Mouse (Mus musculus) testis, adult 2 months (tissue): Measurements from ENCODE around the gene Ccdc13. TPM values are rescaled to one million over a fixed set of nuclear protein-coding genes. Genes with fewer than 3 reads are reported as not detected.

Experiments
- H3K27ac ChIP-seq: fragments of 200-500 bp; 2 replicates; pipeline ENCODE4 v1.5.1; 2012; ENCODE audit warnings: low read depth, low read length; ENCODE audit not compliant: control insufficient read depth, insufficient read depth
- H3K27me3 ChIP-seq: fragments of 200-500 bp; 2 replicates; pipeline ENCODE4 v1.6.1; 2012; ENCODE audit warnings: mild to moderate bottlenecking, low read length, moderate library complexity; ENCODE audit not compliant: control insufficient read depth, insufficient read depth
- H3K36me3 ChIP-seq: fragments of 200-500 bp; 2 replicates; pipeline ENCODE4 v1.6.1; 2012; ENCODE audit warnings: mild to moderate bottlenecking, low read length; ENCODE audit not compliant: control insufficient read depth, insufficient read depth
- H3K4me1 ChIP-seq: fragments of 200-500 bp; 2 replicates; pipeline ENCODE4 v1.6.1; 2012; ENCODE audit warnings: low read length; ENCODE audit not compliant: control insufficient read depth, insufficient read depth
- H3K4me3 ChIP-seq: fragments of 200-500 bp; 2 replicates; pipeline ENCODE4 v1.5.1; 2012; ENCODE audit warnings: low read depth, mild to moderate bottlenecking, low read length, moderate library complexity, mixed read lengths; ENCODE audit not compliant: control insufficient read depth
- CTCF ChIP-seq: fragments of 200-500 bp; IDR thresholded peaks from 2 replicates; pipeline ENCODE4 v1.5.1; 2012; ENCODE audit warnings: low read depth, mild to moderate bottlenecking, inconsistent platforms, low read length, moderate library complexity; ENCODE audit not compliant: control insufficient read depth, insufficient read depth, insufficient replicate concordance
- POLR2A ChIP-seq: fragments of 200-500 bp; IDR thresholded peaks from 2 replicates; pipeline ENCODE4 v1.6.1; 2012; ENCODE audit warnings: low read depth, mild to moderate bottlenecking, inconsistent platforms, low read length, moderate library complexity; ENCODE audit not compliant: control insufficient read depth
- polyA plus RNA-seq: library from polyadenylated mRNA; depleted of rRNA; stranded (reverse); fragments of >200 nt; gene quantifications from 2 replicates; pipeline ENCODE4 v1.2.3, GENCODE M21; 2012

The Ccdc13 gene
- polyA plus RNA-seq, 1 experiment: 109 TPM

DNA sequence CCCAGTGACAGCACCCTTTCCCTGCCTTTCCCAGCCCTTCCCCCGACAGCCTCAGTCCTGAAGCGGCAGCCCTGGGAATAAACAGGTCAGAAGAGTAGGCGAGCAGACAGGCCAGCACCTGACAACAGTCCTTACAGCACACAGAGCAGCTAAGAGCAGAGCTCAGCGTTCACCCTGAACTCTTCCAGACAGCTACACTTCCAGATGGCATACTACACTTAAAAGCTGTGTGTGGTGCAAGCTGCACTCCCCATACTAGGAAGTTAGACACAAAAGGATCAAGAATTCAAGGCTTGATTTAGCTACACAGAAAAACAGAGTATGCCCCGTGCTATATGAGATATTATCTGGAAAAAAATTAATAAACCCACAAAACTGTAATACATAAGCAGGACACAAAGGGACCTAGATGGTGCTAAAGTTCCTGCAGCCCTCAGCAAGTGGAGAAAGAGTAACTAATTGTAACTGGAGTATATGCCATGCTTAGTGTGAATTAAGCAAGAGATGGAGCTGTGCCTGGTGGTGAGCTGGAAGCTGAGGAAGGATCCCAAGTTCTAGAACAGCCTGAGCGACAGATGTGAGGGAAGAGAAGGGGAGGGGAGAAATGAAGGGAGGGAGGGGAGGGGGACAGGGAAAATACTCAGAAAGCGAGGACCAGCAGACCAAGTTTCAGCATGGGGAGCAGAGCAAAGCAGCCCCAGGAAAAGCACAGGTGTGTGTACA, 9.8 kb downstream of the Ccdc13 start:
- Histone ChIP-seq H3K4me1 (no peaks in the 10 kb centered on the region), H3K4me3 (no peak overlapping the region), H3K27me3 (no peaks in the 10 kb centered on the region), H3K27ac (no peak overlapping the region), H3K36me3 (peaks cover 2% of the 10 kb centered on the region; the same call in 1 of the 2 replicates)
- no peak for TF ChIP-seq CTCF
- TF ChIP-seq POLR2A: no peak

DNA sequence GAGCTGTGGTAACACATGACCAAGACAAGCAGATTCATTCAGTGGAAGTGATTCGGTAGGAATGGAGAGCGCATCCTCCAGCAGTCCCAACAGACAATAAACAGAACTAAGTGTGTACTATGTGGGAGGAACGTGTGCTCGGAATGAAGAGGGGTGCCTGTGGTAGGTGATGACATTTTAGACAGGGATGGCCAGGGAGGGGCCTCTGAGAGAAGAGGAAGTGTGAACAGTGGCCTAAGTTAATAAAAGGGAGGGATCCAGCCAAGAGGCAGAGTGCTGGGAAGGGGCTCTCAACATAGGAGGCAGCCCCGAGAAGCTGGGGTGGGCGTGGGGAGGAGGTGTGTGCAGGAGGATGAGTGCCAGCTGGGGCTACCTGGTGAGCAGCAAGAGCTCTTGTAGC, 10.9 kb downstream of the Ccdc13 start:
- Histone ChIP-seq H3K36me3 (peaks cover 2% of the 10 kb centered on the region; the same call in 1 of the 2 replicates), H3K27me3 (no peaks in the 10 kb centered on the region), H3K4me1 (no peaks in the 10 kb centered on the region), H3K27ac (no peak overlapping the region), H3K4me3 (no peak overlapping the region)
- TF ChIP-seq CTCF (no peak), POLR2A (no peak)

DNA sequence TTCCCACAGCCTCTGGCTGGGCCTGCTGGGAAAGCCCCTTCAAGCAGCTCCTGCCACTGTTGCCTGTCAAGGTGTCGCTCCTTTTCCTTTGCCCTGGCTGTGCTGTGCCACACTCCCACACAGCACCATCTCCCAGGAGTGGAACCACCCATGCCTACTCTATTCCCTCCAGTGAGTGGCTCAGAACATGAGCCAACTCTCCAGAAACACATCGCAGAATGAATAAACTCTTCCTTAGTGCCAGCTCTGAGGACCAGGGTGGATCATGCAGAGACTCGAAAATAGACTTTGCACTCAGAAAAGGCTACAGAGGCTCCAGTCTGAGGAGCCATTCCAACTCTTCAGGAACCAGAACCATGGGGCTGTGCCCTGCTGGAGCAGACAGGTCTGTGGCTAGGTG, 12.9 kb downstream of the Ccdc13 start:
- H3K36me3 ChIP-seq: 0 out of 2 replicates have a peak, but pooled peaks cover 2% of the 10 kb centered on the region
- TF ChIP-seq CTCF (no peak), POLR2A (no peak)
- H3K4me3 ChIP-seq: no peak overlapping the region
- H3K4me1 ChIP-seq: no peaks in the 10 kb centered on the region; the same call in 1 of the 2 replicates
- no peak overlapping the region for H3K27ac ChIP-seq
- H3K27me3 ChIP-seq: no peaks in the 10 kb centered on the region

DNA sequence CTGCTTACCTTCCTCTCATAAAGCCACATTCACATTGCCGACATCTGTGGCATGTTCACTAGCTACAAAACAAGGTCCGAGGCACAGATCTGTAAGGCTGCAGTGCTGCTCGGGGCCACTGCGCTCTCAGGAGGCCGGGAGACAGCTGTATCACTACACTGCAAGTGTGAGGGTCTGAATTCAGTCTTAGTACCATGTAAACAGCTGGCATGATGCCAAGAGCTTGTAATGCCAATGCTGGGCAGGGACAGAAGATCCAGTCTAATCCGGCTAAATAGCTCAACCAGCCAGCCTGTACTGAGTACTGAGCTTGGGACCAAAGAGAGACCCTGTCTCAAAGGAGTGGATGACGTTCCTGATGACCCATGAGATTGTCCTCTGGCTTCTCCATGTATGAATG, 15.3 kb downstream of the Ccdc13 start:
- TF ChIP-seq POLR2A: no peak
- no peak for TF ChIP-seq CTCF
- H3K4me1 ChIP-seq: peaks cover 2% of the 10 kb centered on the region; the same call in 1 of the 2 replicates
- H3K36me3 ChIP-seq: 0 out of 2 replicates have a peak, but pooled peaks cover 2% of the 10 kb centered on the region
- H3K27me3 ChIP-seq: no peaks in the 10 kb centered on the region
- no peak overlapping the region for H3K4me3 ChIP-seq
- no peak overlapping the region for H3K27ac ChIP-seq

DNA sequence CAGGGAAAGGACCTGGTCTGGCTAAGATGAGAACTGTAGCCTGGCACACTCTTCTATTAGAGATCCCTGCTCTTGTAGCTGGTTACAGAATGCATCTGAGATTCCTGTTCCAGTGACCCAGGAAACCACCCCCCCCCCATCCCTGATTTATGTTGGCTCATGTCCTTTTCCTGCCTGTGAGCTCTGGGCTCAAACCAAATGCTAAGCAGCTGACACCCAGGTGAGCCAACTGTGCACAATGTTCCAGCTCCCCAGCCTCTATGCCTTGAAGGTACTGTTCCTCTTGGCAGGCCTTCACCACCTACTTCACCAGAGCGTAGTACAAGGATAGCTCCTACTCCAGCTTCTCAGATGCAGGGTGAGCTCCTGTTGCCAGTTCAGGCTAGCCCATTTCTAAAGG, 16.2 kb downstream of the Ccdc13 start:
- peaks cover 2% of the 10 kb centered on the region; the same call in 1 of the 2 replicates for H3K4me1 ChIP-seq
- H3K27ac ChIP-seq: no peak overlapping the region
- H3K4me3 ChIP-seq: no peak overlapping the region
- H3K36me3 ChIP-seq: 0 out of 2 replicates have a peak, but pooled peaks cover 2% of the 10 kb centered on the region
- no peak for TF ChIP-seq CTCF
- no peaks in the 10 kb centered on the region for H3K27me3 ChIP-seq

DNA sequence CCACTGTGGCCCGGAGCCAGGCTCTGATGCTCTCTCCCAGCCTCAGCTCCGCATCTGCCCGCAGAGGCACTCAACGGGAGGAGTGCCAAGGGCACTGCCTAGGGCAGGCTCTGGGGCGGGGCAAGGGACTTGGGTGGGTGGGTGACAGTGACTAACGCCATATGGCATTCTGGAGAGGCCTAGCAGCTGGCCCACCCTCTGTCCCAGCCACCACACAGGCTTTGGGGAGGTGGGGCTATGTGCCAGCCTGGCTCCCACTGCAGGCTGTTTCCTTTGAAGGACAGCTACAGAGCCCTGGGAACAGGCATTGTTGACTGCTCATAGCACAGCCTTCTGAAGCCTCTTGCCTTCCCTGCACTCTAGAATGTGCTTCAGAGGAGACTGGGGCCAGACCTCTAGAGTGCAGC, 16.7 kb downstream of the Ccdc13 start:
- peaks cover 2% of the 10 kb centered on the region; the same call in 1 of the 2 replicates for H3K4me1 ChIP-seq
- H3K36me3 ChIP-seq: 0 out of 2 replicates have a peak, but pooled peaks cover 2% of the 10 kb centered on the region
- H3K27me3 ChIP-seq: no peaks in the 10 kb centered on the region
- no peak overlapping the region for H3K27ac ChIP-seq
- TF ChIP-seq POLR2A (no peak), CTCF (no peak)
- no peak overlapping the region for H3K4me3 ChIP-seq

DNA sequence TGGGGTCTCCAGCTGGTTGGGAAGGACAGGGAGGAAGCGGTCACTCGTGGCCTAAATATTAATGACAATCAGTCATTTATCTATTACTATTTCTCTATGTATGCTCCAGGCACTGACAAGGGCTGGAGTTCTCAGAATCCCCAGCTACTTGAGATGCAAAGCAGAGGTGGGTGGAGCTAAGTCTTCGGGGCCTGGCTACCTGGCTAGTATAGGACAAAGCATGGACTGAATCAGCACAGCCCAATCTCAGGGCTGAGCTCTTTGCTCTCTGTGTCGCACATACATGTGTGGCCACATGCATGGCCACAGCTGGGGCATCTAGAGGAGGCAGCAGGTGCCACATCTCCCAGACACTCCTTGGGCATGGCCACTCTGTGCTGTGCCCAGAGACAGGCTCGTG, 18.5 kb downstream of the Ccdc13 start:
- Histone ChIP-seq H3K27me3 (no peaks in the 10 kb centered on the region), H3K4me1 (peaks cover 2% of the 10 kb centered on the region; the same call in 1 of the 2 replicates), H3K36me3 (0 out of 2 replicates have a peak, but pooled peaks cover 2% of the 10 kb centered on the region), H3K4me3 (no peak overlapping the region), H3K27ac (no peak overlapping the region)
- no peak for TF ChIP-seq CTCF
- TF ChIP-seq POLR2A: no peak
